Mouse (Mus musculus): ENCODE data around the gene Nptx2. TPM values are rescaled to one million over a fixed set of nuclear protein-coding genes. Genes with fewer than 3 reads are reported as not detected.
A peak's percentile ranks its signal among the peaks of the same experiment; 100 is the strongest.

Nptx2 gene
- polyA plus RNA-seq, 1 experiment from 2014 or later, result 2.3 TPM

DNA sequence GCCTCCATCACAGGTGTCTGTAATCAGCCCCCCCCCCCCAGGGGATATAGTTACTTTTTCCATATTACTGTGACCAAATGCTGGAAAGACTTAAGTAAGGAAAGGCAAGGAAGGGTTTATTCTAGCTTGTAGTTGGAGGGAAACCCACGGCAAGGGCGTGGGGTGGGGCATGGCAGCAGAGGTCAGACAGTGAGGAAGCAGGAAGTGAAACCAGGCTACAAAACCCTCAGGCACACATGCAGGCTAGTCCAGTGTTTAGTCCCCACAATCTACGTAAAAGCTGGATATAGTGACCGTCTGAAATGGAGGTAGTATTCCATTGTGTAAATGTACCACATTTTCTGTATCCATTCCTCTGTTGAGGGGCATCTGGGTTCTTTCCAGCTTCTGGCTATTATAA is 30.5 kb upstream of the Nptx2 start:
- Histone ChIP-seq H3K27me3 (ENCODE audit: control insufficient read depth, insufficient read depth, low read length) (no peaks in the 10 kb centered on the region), H3K4me1 (replicated peaks; ENCODE audit: control insufficient read depth, insufficient read depth, low read length) (no peaks in the 10 kb centered on the region), H3K4me3 (ENCODE audit: low read depth, low read length) (no peak overlapping the region), H3K9me3 (ENCODE audit: control insufficient read depth, low read length) (no peaks in the 10 kb centered on the region), H3K27ac (ENCODE audit: low read depth, low read length) (no peak overlapping the region), H3K9ac (ENCODE audit: low read length) (no peak overlapping the region), H3K36me3 (ENCODE audit: control insufficient read depth, insufficient read depth, low read length) (no peaks in the 10 kb centered on the region), H3K4me2 (ENCODE audit: low read depth, low read length, severe bottlenecking) (no peak overlapping the region)
- DNase-seq (ENCODE audit: low spot score), result no peak
- no peak for ATAC-seq (replicated peaks; ENCODE audit: low FRiP score)
- 88% methylated on average over 4 of the region's 4 CpGs for WGBS

DNA sequence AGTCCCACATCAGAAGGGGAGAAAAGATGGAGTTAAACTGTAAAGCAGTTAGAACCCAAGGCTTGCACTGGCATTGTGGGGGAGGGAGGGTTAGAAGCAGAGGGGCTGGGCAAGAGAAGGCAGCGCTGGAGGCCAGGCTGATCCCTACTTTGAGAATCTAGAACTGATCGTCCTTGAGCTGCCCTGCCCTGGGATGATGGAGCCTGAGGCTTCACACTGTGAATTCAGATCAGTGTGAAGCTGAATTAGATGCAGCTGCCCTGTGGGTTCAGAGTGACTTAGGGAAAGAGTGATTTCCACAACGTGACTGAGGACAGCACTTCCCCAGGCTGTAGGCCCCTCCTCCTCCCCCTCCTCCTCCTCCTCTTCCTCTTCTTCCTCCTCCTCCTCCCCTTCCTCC is 25.6 kb upstream of the Nptx2 start:
- Histone ChIP-seq H3K4me2 (ENCODE audit: low read depth, low read length, severe bottlenecking) (no peak overlapping the region), H3K27me3 (ENCODE audit: control insufficient read depth, insufficient read depth, low read length) (no peaks in the 10 kb centered on the region), H3K4me1 (replicated peaks; ENCODE audit: control insufficient read depth, insufficient read depth, low read length) (no peaks in the 10 kb centered on the region), H3K9ac (ENCODE audit: low read length) (no peak overlapping the region), H3K27ac (ENCODE audit: low read depth, low read length) (no peak overlapping the region), H3K9me3 (ENCODE audit: control insufficient read depth, low read length) (no peaks in the 10 kb centered on the region), H3K4me3 (ENCODE audit: low read depth, low read length) (no peak overlapping the region), H3K36me3 (ENCODE audit: control insufficient read depth, insufficient read depth, low read length) (no peaks in the 10 kb centered on the region)
- DNase-seq (ENCODE audit: low spot score), result no peak
- no peak for ATAC-seq (replicated peaks; ENCODE audit: low FRiP score)
- 44% methylated on average over 3 of the region's 3 CpGs for WGBS

DNA sequence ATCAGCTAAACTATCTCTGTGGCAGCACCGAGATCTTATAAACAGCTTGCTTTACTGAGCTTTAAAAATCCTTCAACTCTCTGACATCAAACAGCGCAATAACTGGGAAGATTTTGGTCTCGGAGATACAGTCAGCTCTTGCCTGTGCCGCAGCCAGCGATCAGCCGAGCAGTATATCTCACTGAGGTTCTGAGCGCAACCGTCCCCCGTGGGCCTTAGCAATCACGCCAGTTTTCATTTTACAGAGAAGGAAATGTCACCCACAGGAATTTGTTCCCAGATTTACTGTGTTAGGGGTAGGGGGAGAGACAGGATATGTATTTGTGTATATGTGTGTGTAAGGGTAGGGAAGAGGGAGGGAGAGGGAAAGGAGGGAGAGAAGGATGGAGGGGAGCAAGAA is 20.9 kb upstream of the Nptx2 start:
- Histone ChIP-seq H3K4me3 (ENCODE audit: low read depth, low read length) (no peak overlapping the region), H3K36me3 (ENCODE audit: control insufficient read depth, insufficient read depth, low read length) (no peaks in the 10 kb centered on the region), H3K27me3 (ENCODE audit: control insufficient read depth, insufficient read depth, low read length) (no peaks in the 10 kb centered on the region), H3K4me2 (ENCODE audit: low read depth, low read length, severe bottlenecking) (no peak overlapping the region), H3K27ac (ENCODE audit: low read depth, low read length) (no peak overlapping the region), H3K4me1 (replicated peaks; ENCODE audit: control insufficient read depth, insufficient read depth, low read length) (no peaks in the 10 kb centered on the region), H3K9ac (ENCODE audit: low read length) (no peak overlapping the region), H3K9me3 (ENCODE audit: control insufficient read depth, low read length) (no peaks in the 10 kb centered on the region)
- ATAC-seq (replicated peaks; ENCODE audit: low FRiP score) (no peak), DNase-seq (ENCODE audit: low spot score) (no peak)
- 91% methylated on average over 10 of the region's 10 CpGs for WGBS

DNA sequence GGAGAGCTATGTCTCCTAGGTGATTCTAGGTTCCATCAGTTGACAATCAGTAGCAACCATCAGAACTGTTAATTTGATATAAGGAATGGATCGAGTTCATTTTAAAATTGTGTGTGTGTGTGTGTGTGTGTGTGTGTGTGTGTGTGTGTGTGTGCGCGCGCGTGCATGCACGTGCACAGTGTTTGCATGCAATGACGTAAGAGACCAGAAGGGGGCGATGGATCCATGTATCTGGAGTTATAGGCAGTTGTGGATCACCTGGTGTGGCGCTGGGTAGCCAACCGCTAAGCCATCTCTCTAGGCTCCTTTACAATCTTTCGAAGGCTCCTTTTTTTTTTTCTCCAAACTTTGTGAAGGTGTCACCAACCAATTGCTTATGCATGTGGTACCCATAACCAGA is 16.6 kb upstream of the Nptx2 start:
- no peaks in the 10 kb centered on the region for H3K9me3 ChIP-seq (ENCODE audit: control insufficient read depth, low read length)

DNA sequence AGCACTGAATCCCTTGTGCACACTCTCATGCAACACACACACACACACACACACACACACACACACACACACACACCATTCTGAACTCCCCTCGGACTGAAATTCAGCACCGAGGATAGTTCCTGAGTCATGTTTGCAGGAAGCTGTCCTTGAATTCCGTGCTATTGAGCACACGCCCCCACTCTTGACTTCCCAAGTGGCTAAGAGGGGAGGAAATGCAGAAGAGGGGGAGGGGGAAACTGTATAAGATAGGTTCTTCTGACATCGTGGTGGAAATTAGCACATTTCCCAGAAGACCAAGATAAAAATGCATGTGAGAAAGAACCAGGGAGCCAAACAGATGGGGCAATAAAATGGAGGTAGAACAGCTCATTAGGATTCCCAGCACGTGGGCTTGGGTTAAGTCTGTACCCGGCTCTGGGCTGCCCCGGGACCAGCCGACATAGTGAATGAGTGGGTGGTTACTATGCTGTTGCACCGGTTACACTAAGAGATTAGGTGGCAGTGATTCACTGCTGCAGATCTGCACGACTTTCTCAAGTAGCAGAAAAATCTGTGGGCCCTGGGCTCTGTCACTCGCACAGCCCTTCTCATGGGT is 2.9 kb upstream of the Nptx2 start:
- ATAC-seq (replicated peaks; ENCODE audit: low FRiP score) (no peak), DNase-seq (ENCODE audit: low spot score) (no peak)
- Histone ChIP-seq H3K4me1 (replicated peaks; ENCODE audit: control insufficient read depth, insufficient read depth, low read length) (peaks cover 14% of the 10 kb centered on the region; the same call in 1 of the 2 replicates), H3K4me2 (ENCODE audit: low read depth, low read length, severe bottlenecking) (no peak overlapping the region), H3K9ac (ENCODE audit: low read length) (no peak overlapping the region), H3K36me3 (ENCODE audit: control insufficient read depth, insufficient read depth, low read length) (no peaks in the 10 kb centered on the region), H3K27ac (ENCODE audit: low read depth, low read length) (no peak overlapping the region), H3K27me3 (ENCODE audit: control insufficient read depth, insufficient read depth, low read length) (peaks cover 25% of the 10 kb centered on the region), H3K4me3 (ENCODE audit: low read depth, low read length) (no peak overlapping the region), H3K9me3 (ENCODE audit: control insufficient read depth, low read length) (no peaks in the 10 kb centered on the region)
- 22% methylated on average over 12 of the region's 12 CpGs for WGBS

More for the DNA sequence above, 16.6 kb upstream of the Nptx2 start:
- no peak overlapping the region for H3K4me3 ChIP-seq (ENCODE audit: low read depth, low read length)
- no peak overlapping the region for H3K4me2 ChIP-seq (ENCODE audit: low read depth, low read length, severe bottlenecking)
- WGBS, result 95% methylated on average over 11 of the region's 11 CpGs
- no peaks in the 10 kb centered on the region for H3K36me3 ChIP-seq (ENCODE audit: control insufficient read depth, insufficient read depth, low read length)
- no peak for DNase-seq (ENCODE audit: low spot score)
- H3K27ac ChIP-seq (ENCODE audit: low read depth, low read length), result no peak overlapping the region
- H3K27me3 ChIP-seq (ENCODE audit: control insufficient read depth, insufficient read depth, low read length), result no peaks in the 10 kb centered on the region
- ATAC-seq (replicated peaks; ENCODE audit: low FRiP score), result no peak
- no peaks in the 10 kb centered on the region for H3K4me1 ChIP-seq (replicated peaks; ENCODE audit: control insufficient read depth, insufficient read depth, low read length)
- H3K9ac ChIP-seq (ENCODE audit: low read length), result no peak overlapping the region

DNA sequence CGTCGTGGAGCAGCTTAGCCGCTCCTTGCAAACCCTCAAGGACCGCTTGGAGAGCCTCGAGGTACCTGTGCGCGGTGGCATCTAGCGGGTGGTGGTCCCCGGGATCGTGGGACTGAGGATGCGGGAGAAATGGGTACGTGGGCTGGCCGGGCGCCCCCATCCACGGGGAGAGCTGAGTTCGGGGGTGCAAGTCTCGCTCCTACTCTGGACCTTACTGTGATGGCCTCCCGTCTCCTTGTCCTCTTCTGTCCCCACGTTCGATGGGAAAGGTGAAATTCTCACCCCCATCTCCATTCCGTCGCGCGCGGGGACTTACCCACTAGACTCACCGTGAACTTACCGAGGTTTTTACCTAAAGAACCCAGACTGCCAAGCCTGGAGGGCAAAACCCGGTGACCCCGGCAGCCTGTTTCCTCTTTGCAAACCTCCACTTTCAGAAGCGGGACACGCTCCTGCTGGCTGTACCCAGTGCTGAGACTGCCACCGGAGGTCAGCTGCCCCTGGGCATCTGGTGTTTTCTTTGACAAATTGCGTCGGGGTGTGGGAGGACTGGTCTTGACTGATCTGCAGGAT is 807 bp downstream of the Nptx2 start:
- H3K27me3 ChIP-seq (ENCODE audit: control insufficient read depth, insufficient read depth, low read length), result peaks cover 40% of the 10 kb centered on the region
- peak overlapping the region; percentile 61 for H3K4me2 ChIP-seq (ENCODE audit: low read depth, low read length, severe bottlenecking)
- H3K4me3 ChIP-seq (ENCODE audit: low read depth, low read length), result peak overlapping the region; percentile 33
- no peak for DNase-seq (ENCODE audit: low spot score)
- peaks cover 23% of the 10 kb centered on the region for H3K4me1 ChIP-seq (replicated peaks; ENCODE audit: control insufficient read depth, insufficient read depth, low read length)
- peak overlapping the region; percentile 32; the same call in 1 of the 2 replicates for H3K9ac ChIP-seq (ENCODE audit: low read length)
- H3K27ac ChIP-seq (ENCODE audit: low read depth, low read length), result no peak overlapping the region
- H3K9me3 ChIP-seq (ENCODE audit: control insufficient read depth, low read length), result no peaks in the 10 kb centered on the region
- 0 out of 2 replicates have a peak, but pooled peaks have one; percentile 1 for ATAC-seq (replicated peaks; ENCODE audit: low FRiP score)
- WGBS, result under 1% methylated on average over 34 of the region's 34 CpGs
- H3K36me3 ChIP-seq (ENCODE audit: control insufficient read depth, insufficient read depth, low read length), result no peaks in the 10 kb centered on the region

DNA sequence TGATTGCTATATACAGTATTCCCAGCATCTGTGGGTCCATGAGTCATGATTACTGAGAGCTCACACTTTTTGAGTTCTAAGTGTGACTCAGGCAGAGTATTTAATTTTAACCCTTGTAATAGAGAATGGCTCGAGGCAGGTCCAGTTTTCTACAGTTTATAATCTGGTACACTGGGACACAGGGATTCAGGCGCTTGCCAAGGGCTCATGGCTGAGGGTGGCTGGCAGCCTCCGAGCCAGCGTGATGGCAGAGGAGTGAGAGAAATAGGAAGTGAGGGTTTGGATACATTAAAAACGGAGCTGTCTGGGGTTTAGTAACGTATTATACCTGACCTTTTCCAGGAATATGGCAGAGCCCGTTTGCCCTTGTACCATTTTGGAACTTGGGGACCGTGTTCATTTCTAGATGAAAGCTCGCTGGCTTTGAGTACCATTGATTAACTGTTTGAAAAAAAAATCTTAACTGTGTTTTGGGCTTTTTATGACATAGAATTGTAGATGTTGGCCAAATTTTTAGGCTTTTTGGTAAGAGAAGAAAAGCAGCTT is 1.7 kb downstream of the Nptx2 start:
- ATAC-seq (replicated peaks; ENCODE audit: low FRiP score), result no peak
- DNase-seq (ENCODE audit: low spot score), result no peak
- H3K4me1 ChIP-seq (replicated peaks; ENCODE audit: control insufficient read depth, insufficient read depth, low read length), result peaks cover 23% of the 10 kb centered on the region
- no peak overlapping the region for H3K27ac ChIP-seq (ENCODE audit: low read depth, low read length)
- peak overlapping the region; percentile 29 for H3K4me3 ChIP-seq (ENCODE audit: low read depth, low read length)
- no peak overlapping the region; the same call in 1 of the 2 replicates for H3K9ac ChIP-seq (ENCODE audit: low read length)
- H3K27me3 ChIP-seq (ENCODE audit: control insufficient read depth, insufficient read depth, low read length), result peaks cover 40% of the 10 kb centered on the region
- WGBS, result 8% methylated on average over 9 of the region's 9 CpGs
- no peaks in the 10 kb centered on the region for H3K9me3 ChIP-seq (ENCODE audit: control insufficient read depth, low read length)
- H3K4me2 ChIP-seq (ENCODE audit: low read depth, low read length, severe bottlenecking), result peak overlapping the region; percentile 61
- no peaks in the 10 kb centered on the region for H3K36me3 ChIP-seq (ENCODE audit: control insufficient read depth, insufficient read depth, low read length)

DNA sequence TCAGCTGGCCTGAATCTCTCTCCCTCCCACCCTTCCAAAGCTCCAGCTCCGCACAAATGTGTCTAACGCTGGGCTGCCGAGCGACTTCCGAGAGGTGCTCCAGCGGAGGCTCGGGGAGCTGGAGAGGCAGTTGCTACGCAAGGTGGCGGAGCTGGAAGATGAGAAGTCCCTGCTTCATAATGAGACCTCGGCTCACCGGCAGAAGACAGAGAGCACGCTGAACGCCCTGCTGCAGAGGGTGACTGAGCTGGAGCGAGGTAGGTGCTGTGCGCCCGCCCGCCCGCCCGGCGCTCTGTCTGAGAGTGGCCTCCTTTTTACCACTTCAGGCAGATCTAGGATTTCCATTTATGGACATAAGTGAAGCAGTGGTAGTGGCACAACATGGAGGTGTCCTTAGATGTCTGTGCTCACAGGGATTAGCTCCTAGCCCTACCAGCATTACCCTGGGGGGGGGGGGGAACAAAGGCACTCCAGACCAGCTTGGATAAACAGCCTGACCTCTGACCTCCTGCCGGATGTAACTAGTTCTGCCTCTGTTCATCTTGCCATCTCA is 2.5 kb downstream of the Nptx2 start:
- H3K4me2 ChIP-seq (ENCODE audit: low read depth, low read length, severe bottlenecking), result peak overlapping the region; percentile 61
- peak overlapping the region; percentile 49 for H3K9ac ChIP-seq (ENCODE audit: low read length)
- no peaks in the 10 kb centered on the region for H3K9me3 ChIP-seq (ENCODE audit: control insufficient read depth, low read length)
- H3K4me1 ChIP-seq (replicated peaks; ENCODE audit: control insufficient read depth, insufficient read depth, low read length), result peaks cover 20% of the 10 kb centered on the region
- H3K4me3 ChIP-seq (ENCODE audit: low read depth, low read length), result peak overlapping the region; percentile 29
- DNase-seq (ENCODE audit: low spot score), result peak; percentile 65
- H3K27me3 ChIP-seq (ENCODE audit: control insufficient read depth, insufficient read depth, low read length), result peaks cover 40% of the 10 kb centered on the region
- 0% methylated on average over 21 of the region's 21 CpGs for WGBS
- no peak for ATAC-seq (replicated peaks; ENCODE audit: low FRiP score)
- H3K27ac ChIP-seq (ENCODE audit: low read depth, low read length), result no peak overlapping the region
- H3K36me3 ChIP-seq (ENCODE audit: control insufficient read depth, insufficient read depth, low read length), result no peaks in the 10 kb centered on the region
